Mouse (Mus musculus) adrenal gland, postnatal 4 days (tissue): ENCODE data around the gene Slc18b1. TPM values are rescaled to one million over a fixed set of nuclear protein-coding genes. Genes with fewer than 3 reads are reported as not detected.
A peak's percentile ranks its signal among the peaks of the same experiment; 100 is the strongest.
"Not testable (repeated sequence)": the region's sequence is repeated elsewhere in the genome, so short reads cannot be mapped to it uniquely, and the experiment has no call there.

ENCODE experiments used
- DNase-seq, 2 experiments: peaks; one replicate each; pipeline ENCODE4 v3.0.0; 2021 to 2022; ENCODE audit warnings: low spot score in 2 of 2, mixed read lengths in 2 of 2
- long read RNA-seq, 2 experiments: library from polyadenylated mRNA; stranded (forward); transcript quantifications; one replicate each; pipeline ENCODE4 v2.0.0; 2021
- total RNA-seq, 2 experiments: library from RNA; stranded (reverse); gene quantifications; 2 replicates each; pipeline ENCODE4 v1.2.3; 2021

The Slc18b1 gene
- 10 to 100 TPM; 58.7 to 62.1 TPM for total RNA-seq
- long read RNA-seq, experiment 1, partial matches to known transcripts, result 0 of 9 reads
- long read RNA-seq, experiment 1, other reads (novel, unspliced or antisense), result 7 of 9 reads
- long read RNA-seq, experiment 2, transcript Slc18b1-201 (14 exons, 2,837 nt), result major isoform, 9 of 25 reads
- long read RNA-seq, experiment 2, partial matches to known transcripts, result 0 of 25 reads
- long read RNA-seq, experiment 2, other reads (novel, unspliced or antisense), result 15 of 25 reads

- DNase-seq, result peak; percentile 13 to 22
Measured at GRCm38 (mm10) chr10:23796551-23797503, at the start of gene Slc18b1. Gene Slc18b1 (plus strand): TSS chr10:23796986.

DNA sequence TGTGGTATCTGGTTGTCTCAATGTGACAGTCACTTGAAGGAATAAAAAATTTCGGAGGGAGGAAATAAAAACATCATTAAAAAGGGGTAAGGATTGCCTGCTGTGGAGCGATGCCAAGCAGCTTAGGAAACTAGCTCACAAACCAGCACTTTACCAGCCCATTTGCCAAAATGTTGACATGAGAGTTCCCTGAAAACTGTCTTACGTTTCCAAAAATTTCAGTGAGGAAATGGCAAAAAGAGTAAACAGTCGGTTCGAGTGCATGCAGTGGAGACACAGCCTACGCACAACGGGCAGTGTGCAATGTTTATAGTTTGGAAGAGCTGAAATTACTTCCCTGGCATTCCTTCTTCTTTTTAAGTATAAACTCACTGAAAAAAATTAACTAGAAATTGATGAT is 42.6 kb upstream of the Slc18b1 start:
- DNase-seq, result no peak

DNA sequence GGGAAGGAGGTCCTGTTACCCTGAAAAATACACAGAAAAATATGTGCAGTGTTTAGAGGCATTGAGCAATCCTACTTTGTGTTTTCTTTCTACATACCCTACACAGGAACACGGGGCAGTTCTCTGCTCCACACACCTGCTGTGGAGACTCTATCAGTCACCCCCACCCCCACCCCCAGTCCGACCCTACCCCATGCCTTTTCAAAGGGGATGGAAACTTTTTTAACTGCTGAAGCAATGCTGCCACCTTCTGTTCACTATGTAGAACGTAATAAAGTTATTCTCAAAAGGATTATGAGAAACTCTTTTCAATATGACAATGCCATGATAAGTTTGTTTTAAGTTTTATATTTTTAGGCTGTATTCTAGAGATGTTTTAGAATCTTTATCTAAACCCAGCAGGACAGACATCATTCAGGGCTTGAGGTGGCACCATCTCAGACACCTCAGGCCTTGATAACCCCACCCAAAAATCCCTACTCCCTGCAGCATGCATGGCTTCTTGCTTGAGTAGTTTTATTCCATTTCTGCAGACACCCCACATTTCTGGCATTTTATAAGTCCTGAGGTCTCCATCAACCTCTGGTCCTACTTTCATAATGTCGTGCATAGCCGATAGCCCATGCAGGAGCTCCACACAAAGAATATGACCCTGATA is 19.4 kb upstream of the Slc18b1 start:
- no peak for DNase-seq

DNA sequence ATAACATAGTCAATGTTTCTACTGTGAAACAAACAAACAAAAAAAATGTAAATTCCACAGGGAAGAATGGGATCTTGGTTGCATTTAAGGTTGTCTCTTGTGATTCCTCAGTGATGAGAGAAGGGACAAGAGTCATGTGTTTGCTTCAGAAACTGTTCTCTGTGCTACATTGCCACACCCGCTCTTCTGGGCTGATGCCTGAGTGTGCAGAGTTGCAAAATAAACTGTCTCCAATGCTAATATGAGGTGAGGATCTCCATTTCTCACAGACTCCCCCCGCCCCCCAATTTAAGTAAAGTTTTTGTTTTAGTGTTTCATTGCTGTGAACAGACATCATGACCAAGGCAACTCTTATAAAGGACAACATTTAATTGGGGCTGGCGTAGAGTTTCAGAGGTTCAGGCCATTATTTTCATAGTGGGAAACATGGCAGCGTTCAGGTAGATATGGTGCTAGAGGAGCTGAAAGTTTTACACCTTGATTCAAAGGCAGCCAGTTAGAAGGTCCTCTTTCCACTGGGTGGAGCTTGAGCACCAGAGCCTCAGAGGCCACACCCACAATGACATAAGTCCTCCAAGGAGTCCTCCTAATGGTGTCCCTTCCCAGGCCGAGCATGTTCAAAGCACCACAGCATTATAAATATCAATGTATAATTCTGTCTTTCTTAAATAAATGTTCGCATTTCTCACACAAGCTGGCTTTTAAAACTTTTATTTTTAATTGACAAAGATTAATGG is 16.1 kb upstream of the Slc18b1 start:
- no peak for DNase-seq

- no peak for DNase-seq
Measured at GRCm38 (mm10) chr10:23781760-23782735, 14.7 kb upstream of the Slc18b1 start.

DNA sequence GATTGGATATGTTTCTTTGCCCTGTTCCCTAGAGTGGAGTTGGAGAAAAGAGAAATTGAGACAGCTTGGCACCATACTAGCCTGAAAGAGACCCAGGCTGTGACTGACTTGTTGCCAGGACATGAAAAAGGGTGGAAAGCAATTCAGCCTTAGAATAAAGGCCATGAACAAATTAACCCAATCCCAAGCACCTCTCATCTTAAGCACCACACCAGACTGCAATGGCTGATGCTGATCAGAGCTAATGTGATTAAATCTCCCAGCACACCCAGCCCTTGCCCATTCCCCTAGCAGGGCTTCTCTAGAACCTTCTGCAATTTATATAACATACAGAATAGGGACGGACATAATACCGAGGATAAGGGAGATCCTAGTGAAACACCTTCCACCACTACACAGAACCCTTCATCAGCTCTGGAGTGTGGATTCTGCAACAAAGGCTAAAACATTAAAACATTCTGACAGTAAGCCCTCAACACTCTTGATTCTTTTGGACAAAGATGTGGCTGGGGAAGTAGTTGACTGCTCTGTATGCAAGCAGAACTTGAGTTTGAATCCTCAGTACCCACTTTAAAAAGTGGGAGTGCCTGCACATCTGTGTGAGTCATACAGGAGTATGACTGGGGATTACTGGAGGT is 13.8 kb upstream of the Slc18b1 start:
- DNase-seq, result no peak

GRCm38 (mm10) chr10:23783493-23783884 is 13.3 kb upstream of the Slc18b1 start:
- no peak for DNase-seq

- no peak for DNase-seq
Measured at GRCm38 (mm10) chr10:23784121-23784520, 12.7 kb upstream of the Slc18b1 start.

GRCm38 (mm10) chr10:23785599-23785998 is 11.2 kb upstream of the Slc18b1 start:
- DNase-seq, result not testable (repeated sequence)

DNA sequence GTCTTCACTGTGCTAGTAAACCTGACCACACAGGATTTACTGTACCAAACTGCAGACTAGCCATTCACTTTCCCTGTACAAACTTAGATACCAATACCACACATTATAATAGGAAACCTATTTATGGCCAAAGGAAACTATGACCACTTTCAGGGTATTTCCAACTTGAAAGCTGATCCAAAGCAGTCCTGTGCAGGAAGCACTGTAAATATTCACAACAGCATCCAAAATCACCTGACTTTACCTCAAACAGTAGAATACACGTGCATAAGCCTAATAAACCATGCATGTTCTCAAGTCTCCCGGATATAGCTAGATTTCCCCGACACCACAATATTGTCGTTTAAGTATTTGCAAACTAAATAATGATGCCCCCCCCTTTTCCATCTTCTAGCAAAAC is 10.7 kb upstream of the Slc18b1 start:
- no peak for DNase-seq

DNA sequence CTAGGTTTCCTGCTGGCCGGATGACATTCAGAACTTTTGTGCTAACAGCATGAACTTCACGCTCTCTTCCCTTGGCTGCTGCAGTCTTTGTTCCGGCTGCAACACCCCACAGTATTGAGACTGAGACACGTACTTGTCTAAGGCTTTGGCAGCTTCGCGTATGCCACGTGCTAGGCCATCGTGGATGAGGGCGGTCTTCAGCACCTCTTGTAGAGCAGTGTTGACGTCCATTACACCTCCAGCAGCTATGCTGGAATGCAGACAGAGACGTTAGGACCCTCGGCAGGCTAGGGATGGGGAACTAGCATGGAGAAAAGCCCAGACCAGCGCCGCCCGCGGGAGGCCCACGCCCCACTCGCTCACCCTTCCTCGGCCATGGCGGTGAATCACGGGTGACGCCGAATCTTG is 10.2 kb upstream of the Slc18b1 start:
- DNase-seq, result not testable (repeated sequence)

GRCm38 (mm10) chr10:23787062-23787821 is 9.5 kb upstream of the Slc18b1 start, which contains the start of gene Rps12:
Gene Rps12 (minus strand): TSS chr10:23787275.
- DNase-seq, result peak; percentile 94 to 99

DNA sequence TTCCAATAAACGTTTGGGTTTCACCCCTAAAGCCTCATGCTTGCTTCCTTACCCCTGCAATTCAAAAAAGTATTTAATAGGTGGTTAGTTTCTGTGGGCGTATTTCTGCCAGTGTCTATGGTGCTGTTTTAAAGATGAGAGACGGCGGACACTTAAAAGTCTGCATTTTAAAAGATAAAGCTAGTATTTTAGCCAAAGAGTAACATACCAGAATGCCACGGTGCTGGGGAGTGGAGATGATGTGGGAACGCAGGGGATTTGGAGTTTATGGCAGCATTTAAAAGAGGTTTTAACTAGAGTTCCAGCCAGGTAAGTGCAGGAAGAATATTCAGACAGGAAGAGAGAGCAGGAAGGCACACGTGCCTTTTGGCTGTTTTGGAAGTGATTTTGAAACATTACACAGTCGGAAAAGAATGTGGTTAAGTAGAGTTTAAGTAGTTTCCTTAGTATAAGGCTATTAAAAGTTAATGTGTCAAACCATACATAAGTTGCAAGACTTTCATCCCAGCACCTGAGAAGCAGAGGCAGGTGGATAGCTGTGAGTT is 8.7 kb upstream of the Slc18b1 start:
- DNase-seq, result no peak

GRCm38 (mm10) chr10:23795871-23796520 is 790 bp upstream of the Slc18b1 start:
- no peak for DNase-seq

GRCm38 (mm10) chr10:23797606-23798005 is 820 bp downstream of the Slc18b1 start:
- DNase-seq, result no peak

- no peak for DNase-seq
Measured at GRCm38 (mm10) chr10:23798142-23798541, 1.4 kb downstream of the Slc18b1 start.

GRCm38 (mm10) chr10:23799933-23800332 is 3.1 kb downstream of the Slc18b1 start:
- DNase-seq, result no peak

DNA sequence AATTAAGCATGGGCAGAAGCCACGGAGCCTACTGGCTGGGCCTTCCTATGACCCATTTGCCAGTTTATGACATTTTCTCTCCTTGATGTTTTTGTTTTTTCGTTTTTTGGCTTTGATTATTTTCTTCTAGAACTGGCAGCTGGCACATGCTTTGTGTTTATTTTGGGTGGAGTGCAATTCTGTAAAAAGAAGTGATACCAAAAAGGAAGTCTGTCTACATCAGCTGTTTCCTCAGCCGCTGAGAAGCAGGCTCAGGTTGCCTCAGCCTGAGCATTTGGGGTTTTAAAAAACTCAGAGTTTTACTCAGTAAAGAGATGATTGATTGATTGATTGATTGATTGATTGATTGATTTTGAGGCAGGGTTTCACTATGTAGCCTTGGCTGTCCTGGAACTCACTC is 6.1 kb downstream of the Slc18b1 start:
- DNase-seq, result no peak
